Mouse (Mus musculus) layer of hippocampus, adult 2 months (tissue): ENCODE measurements around the gene Galnt17. TPM values are rescaled to one million over a fixed set of nuclear protein-coding genes. Genes with fewer than 3 reads are reported as not detected.

ENCODE experiments used
- DNase-seq, 2 experiments: peaks; one replicate each; pipeline ENCODE4 v3.0.0; 2022; ENCODE audit warnings: low spot score in 2 of 2
- H3K27ac ChIP-seq: fragments of 200-600 bp; 2 replicates; pipeline ENCODE4 v1.8.1; 2022
- H3K4me3 ChIP-seq: fragments of 200-600 bp; 2 replicates; pipeline ENCODE4 v1.8.1; 2022; ENCODE audit warnings: mild to moderate bottlenecking
- CTCF ChIP-seq: fragments of 200-600 bp; conservative IDR thresholded peaks from 2 replicates; pipeline ENCODE4 v1.8.1; 2022; ENCODE audit warnings: antibody characterized with exemption, mild to moderate bottlenecking, moderate library complexity
- long read RNA-seq, 2 experiments: library from polyadenylated mRNA; stranded (forward); transcript quantifications; one replicate each; pipeline ENCODE4 v2.0.0; 2021; ENCODE audit warnings: borderline mapping rate in 2 of 2
- total RNA-seq, 2 experiments: library from RNA; stranded (reverse); gene quantifications; 2 replicates each; pipeline ENCODE4 v1.2.3; 2021

Gene Galnt17
- total RNA-seq, result 100 to 1,000 TPM; 125 to 135 TPM
- long read RNA-seq, experiment 1, partial matches to known transcripts, result 2 of 22 reads
- long read RNA-seq, experiment 1, other reads (novel, unspliced or antisense), result 18 of 22 reads
- long read RNA-seq, experiment 2, full-length matches to known transcripts, result 2 of 19 reads
- long read RNA-seq, experiment 2, partial matches to known transcripts, result 1 of 19 reads
- long read RNA-seq, experiment 2, other reads (novel, unspliced or antisense), result 16 of 19 reads

DNA sequence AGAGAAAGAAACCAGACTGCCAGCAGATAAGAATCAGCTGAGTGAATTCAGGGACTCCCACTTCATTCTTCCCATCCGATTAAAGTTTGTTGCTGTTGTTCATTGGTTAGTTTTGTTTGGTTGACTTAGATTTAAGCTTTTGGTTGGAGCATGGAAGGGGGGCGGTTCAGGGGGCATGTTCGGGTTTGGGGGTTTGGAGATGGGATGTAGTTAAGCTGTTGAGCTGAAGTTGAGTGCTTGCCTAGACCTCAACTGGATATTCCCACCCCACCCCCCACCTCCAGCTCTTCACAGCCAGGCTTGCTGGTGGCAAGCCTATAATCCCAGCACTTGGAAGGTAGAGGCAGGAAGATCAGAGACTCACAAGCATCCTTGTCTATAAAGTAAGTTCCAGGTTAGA, at the start of gene Galnt17:
TSS of gene Galnt17 (minus strand) at position 101 of the 400 bp plus-strand sequence.
- Histone ChIP-seq H3K4me3 (peak within 1 kb of the TSS; percentile 73), H3K27ac (peak within 1 kb of the TSS; percentile 90)
- TF ChIP-seq CTCF, result no peak
- DNase-seq, result no peak

GRCm38 (mm10) chr5:131334536-131334935, 26.2 kb upstream of the Galnt17 start:
- Histone ChIP-seq H3K27ac (no peak overlapping the region), H3K4me3 (no peak overlapping the region)
- peak; percentile 12 to 41 for DNase-seq
- no peak for TF ChIP-seq CTCF

DNA sequence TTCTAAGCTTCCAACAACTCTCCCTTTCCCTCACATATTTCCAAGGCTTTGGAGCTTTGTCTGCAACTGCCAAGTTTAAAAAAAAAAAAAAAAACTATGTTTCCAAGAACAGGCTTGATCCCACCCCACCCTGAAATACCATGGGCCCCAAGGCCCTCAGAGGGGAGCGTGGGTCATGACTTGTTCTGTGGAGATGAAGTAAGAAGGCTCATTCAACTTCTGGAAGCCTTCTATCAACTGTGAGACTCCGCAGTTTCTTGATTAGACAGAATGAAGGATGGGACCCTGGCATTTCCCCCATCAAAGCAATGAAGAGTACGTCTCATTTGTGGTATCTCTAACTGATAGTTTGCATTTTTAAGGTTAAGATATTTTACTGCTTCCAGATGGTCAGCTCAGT, 13.0 kb upstream of the Galnt17 start:
- H3K27ac ChIP-seq, result no peak overlapping the region
- no peak for DNase-seq
- no peak overlapping the region for H3K4me3 ChIP-seq
- TF ChIP-seq CTCF, result no peak

- TF ChIP-seq CTCF, result no peak
- DNase-seq, result no peak
These were observed 11.3 kb upstream of the Galnt17 start for GRCm38 (mm10) chr5:131319605-131320004.

GRCm38 (mm10) chr5:131319141-131319540, 10.8 kb upstream of the Galnt17 start:
- no peak for TF ChIP-seq CTCF
- no peak overlapping the region for H3K4me3 ChIP-seq
- no peak for DNase-seq

More at GRCm38 (mm10) chr5:131319605-131320004, 11.3 kb upstream of the Galnt17 start:
- Histone ChIP-seq H3K27ac (no peak overlapping the region), H3K4me3 (no peak overlapping the region)

DNA sequence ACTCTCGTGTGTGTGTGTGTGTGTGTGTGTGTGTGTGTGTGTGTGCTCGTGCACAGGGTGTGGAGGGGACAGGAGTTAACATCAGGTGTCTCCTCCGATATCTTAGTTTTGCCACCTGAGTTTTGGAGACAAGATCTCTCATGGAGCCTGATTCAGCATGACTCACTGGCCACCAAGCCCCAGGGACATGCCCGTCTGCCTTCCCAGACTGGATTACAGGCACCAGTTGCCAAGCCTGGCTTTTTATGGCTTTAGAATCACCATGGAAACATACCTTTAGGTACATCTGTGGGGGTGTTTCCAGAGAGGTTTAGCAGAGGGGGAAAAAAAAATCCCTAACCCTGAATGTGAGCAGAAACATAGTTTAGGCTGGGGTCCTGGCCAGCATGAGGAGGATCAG, 6.7 kb upstream of the Galnt17 start:
- TF ChIP-seq CTCF, result no peak
- DNase-seq, result no peak

More at GRCm38 (mm10) chr5:131319141-131319540, 10.8 kb upstream of the Galnt17 start:
- H3K27ac ChIP-seq, result no peak overlapping the region

GRCm38 (mm10) chr5:131307656-131308151, 593 bp downstream of the Galnt17 start:
- peak; percentile 78 to 81 for DNase-seq
- peak overlapping the region; percentile 90 for H3K27ac ChIP-seq
- TF ChIP-seq CTCF, result peak; percentile 60
- peak overlapping the region; percentile 73 for H3K4me3 ChIP-seq

More for the DNA sequence above, 6.7 kb upstream of the Galnt17 start:
- H3K4me3 ChIP-seq, result no peak overlapping the region
- H3K27ac ChIP-seq, result no peak overlapping the region

- no peak for TF ChIP-seq CTCF
- Histone ChIP-seq H3K4me3 (peak overlapping the region; percentile 73), H3K27ac (peak overlapping the region; percentile 90)
- DNase-seq, result peak; percentile 41 to 52
These were observed 1.2 kb downstream of the Galnt17 start for GRCm38 (mm10) chr5:131306908-131307655.

DNA sequence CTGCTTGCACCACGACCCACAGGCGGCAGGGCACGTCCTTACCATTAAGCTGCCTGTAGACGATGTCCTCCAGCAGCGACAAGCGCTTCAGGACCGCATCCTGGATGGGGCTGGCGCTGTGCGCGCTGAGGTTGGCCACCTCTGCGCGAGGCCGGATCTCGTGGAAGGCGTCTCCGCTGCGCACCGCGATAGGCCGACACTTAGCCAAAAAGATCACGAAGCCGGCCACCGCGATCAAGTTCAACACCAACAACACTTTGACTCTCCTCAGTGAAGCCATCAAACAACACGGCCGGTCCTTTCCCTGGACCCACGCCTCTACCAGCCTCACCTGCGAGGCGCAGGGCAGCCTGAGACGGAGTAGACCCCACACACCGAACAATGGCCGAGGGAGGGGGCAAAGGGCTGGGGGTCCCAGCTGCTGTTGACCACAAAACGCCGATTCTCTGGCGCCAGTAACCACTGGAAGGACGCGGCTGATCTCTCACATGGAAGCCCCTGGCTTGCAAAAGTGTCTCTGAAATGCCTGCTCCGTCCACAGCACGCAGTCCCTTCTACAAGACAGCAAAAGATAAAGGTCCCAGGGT, 1.9 kb downstream of the Galnt17 start:
- peak overlapping the region; percentile 90 for H3K27ac ChIP-seq
- H3K4me3 ChIP-seq, result peak overlapping the region; percentile 73
- peak; percentile 8 to 28 for DNase-seq
- no peak for TF ChIP-seq CTCF

- no peak for DNase-seq
- TF ChIP-seq CTCF, result no peak
- peak overlapping the region; percentile 73 for H3K4me3 ChIP-seq
- H3K27ac ChIP-seq, result peak overlapping the region; percentile 39; the same call in 1 of the 2 replicates
These were observed 3.1 kb downstream of the Galnt17 start for GRCm38 (mm10) chr5:131305223-131305622.

DNA sequence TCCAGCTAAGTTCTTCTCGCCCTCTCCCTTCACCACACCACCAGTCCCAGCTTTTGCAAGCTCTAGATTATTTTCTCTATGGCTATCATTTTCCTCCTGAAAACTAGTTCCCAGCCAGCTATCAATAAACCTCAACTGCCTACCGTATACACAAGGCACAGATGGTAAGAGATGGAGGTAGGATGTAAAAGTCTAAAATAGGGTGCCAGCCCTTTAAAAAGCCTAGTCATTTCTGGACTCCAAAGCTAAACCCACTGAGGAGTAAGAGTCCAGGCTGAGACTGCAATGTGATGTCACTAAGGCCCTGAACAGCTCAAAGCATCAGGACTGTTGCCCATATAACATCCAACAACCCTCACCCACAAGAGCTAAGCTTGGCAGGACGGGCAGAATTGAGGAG, 6.8 kb downstream of the Galnt17 start:
- peak overlapping the region; percentile 73 for H3K4me3 ChIP-seq
- DNase-seq, result no peak
- peak overlapping the region; percentile 2; the same call in 1 of the 2 replicates for H3K27ac ChIP-seq
- no peak for TF ChIP-seq CTCF

DNA sequence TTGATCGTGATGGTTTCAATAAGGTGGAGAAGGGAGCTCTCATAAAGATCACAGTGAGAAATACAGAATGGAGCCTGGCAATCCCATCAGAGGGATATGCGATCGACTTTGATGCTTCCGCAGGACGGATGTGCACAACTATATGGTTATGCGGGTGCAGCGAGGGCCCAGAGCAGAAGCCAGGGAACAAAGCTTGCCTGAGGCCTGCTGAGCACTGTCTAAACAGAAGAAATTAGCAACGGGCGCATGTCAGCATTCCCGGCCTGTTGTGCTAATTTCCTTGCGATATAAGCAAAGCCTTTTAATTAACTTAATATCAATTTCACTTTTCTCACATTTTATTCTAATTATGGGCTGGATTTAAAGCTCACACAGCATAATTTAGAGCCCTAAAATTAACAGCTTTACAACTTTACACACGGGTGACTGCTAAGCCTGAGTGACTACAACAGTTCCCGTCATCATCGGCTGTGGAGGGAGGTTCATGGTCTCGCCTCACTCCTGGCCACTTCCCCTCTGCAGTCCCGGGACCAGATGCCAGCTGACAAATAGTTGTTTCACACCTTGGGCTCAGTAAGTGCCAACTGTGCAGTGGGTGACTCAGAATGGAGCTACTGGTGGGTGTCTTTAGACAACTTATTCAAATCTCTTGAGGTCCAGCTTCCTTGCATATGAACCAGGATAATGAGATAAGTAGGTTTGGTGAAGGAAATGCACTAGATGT, 14.4 kb downstream of the Galnt17 start:
- TF ChIP-seq CTCF, result no peak
- Histone ChIP-seq H3K27ac (no peak overlapping the region), H3K4me3 (no peak overlapping the region)
- peak in 1 of 2 experiments; percentile 11 for DNase-seq
